Mouse (Mus musculus) E14TG2a.4 (cell line): ENCODE data around the gene Enpp7.

ENCODE experiments used
- H3K27me3 ChIP-seq: 2 replicates; pipeline ENCODE4 v1.6.1; 2014; ENCODE audit warnings: low read length, control low read depth; ENCODE audit not compliant: insufficient read depth
- H3K36me3 ChIP-seq: 2 replicates; pipeline ENCODE4 v1.6.1; 2014; ENCODE audit warnings: low read length, control low read depth; ENCODE audit not compliant: insufficient read depth
- H3K4me1 ChIP-seq: replicated peaks from 2 replicates; pipeline ENCODE4 v1.6.1; 2014; ENCODE audit warnings: low read depth, low read length, control low read depth
- H3K4me3 ChIP-seq: replicated peaks from 2 replicates; pipeline ENCODE4 v1.5.1; 2014; ENCODE audit warnings: mild to moderate bottlenecking, low read length
- H3K9me3 ChIP-seq: 2 replicates; pipeline ENCODE4 v1.6.1; 2014; ENCODE audit warnings: low read length, control low read depth
- CTCF ChIP-seq: conservative IDR thresholded peaks from 2 replicates; pipeline ENCODE4 v1.5.1; 2014; ENCODE audit warnings: low read length
- NANOG ChIP-seq: IDR thresholded peaks from 2 replicates; pipeline ENCODE4 v1.6.1; 2014; ENCODE audit warnings: borderline replicate concordance, low read length, mixed read lengths
- POU5F1 ChIP-seq: IDR thresholded peaks from 2 replicates; pipeline ENCODE4 v1.6.1; 2014; ENCODE audit warnings: low read length, borderline replicate concordance

Enpp7 gene

DNA sequence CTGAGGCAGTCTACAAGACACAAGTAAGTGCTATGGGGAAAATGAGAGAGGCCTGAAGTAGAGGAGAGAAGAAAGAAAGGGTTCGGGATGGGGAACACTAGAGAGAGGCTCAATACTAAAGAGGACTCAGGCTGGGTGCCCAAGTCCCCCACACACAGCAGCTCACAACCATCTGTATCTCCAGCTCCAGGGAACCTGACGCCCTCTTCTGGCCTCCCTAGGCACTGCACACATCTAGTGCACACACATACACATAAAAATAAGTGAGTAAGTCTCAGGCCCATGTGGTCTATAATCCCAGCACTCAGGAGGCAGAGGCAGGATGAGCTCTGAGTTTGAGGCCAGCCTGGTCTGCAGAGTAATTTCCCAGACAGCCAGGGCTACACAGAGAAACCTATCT, 12.9 kb downstream of the Enpp7 start:
- peaks cover 18% of the 10 kb centered on the region for H3K4me1 ChIP-seq
- H3K27me3 ChIP-seq: peaks cover 69% of the 10 kb centered on the region
- H3K4me3 ChIP-seq: no peak overlapping the region
- TF ChIP-seq CTCF (peak; percentile 62), NANOG (no peak), POU5F1 (no peak)
- no peaks in the 10 kb centered on the region for H3K36me3 ChIP-seq
- H3K9me3 ChIP-seq: no peaks in the 10 kb centered on the region

DNA sequence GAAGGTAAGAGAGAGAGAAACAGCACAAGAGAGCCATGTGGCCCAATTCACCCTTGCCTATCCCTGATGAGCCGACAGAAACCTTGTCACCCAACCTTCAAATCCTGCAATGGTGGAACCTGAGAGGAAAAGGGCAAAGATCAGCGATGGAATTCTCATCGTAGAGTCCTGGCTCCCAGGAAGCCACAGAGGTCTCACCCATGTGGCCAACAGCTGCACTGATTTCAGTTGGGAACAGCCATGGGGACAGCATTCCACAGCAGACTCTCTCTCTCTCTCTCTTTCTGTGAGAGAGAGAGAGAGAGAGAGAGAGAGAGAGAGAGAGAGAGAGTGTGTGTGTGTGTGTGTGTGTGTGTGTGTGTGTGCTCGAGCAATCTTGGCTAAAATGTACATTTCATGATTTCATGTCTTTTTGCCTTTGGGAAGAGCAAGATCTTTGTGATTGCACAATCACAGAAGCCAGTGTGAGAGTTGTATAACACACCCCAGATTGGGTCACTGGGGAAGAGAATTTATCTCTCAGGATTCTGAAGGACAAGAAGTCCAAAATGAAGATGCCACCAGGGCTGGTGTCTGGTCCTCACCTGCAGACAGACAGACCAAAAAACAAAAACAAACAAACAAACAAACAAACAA, 13.6 kb downstream of the Enpp7 start:
- TF ChIP-seq CTCF: no peak
- TF ChIP-seq NANOG: no peak
- TF ChIP-seq POU5F1: no peak
- Histone ChIP-seq H3K27me3 (peaks cover 63% of the 10 kb centered on the region), H3K4me1 (peaks cover 18% of the 10 kb centered on the region), H3K9me3 (no peaks in the 10 kb centered on the region), H3K4me3 (no peak overlapping the region), H3K36me3 (no peaks in the 10 kb centered on the region)

DNA sequence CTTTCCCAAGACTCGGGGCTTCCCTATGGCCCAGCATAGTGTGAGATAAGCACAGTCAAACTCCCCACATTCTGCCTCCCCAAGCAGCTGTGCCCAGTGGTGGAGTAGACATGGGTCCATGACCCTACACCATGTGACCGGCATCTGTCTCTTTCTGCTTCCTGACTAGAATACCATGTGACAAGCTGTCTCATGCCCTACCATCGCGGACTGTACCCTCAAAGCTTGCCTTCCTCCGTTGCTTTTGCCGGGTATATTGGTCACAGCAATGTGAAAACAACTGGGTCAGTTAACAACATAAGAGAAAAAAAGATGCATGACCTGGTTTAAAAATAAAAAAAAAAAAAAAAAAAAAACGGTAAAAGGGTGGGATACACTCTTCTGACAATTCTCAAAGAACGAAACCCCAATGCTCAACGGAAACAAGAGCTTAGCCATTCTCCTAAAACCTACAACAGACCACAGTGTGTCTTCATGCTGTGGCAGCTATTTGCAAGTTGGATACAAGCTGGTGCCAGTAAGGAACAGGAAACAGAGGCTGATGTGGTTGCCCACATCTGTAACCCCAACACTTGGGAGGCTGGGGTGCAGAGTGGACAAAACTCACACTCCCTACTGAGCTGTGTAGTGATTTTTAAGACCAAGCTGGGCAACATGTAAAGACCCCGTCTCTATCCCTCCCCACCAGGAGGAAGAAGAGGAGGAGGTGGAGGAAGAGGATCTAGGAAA, 17.7 kb downstream of the Enpp7 start:
- Histone ChIP-seq H3K27me3 (peaks cover 41% of the 10 kb centered on the region), H3K4me3 (no peak overlapping the region), H3K36me3 (no peaks in the 10 kb centered on the region), H3K9me3 (no peaks in the 10 kb centered on the region), H3K4me1 (peaks cover 21% of the 10 kb centered on the region)
- TF ChIP-seq NANOG (no peak), CTCF (no peak), POU5F1 (no peak)

DNA sequence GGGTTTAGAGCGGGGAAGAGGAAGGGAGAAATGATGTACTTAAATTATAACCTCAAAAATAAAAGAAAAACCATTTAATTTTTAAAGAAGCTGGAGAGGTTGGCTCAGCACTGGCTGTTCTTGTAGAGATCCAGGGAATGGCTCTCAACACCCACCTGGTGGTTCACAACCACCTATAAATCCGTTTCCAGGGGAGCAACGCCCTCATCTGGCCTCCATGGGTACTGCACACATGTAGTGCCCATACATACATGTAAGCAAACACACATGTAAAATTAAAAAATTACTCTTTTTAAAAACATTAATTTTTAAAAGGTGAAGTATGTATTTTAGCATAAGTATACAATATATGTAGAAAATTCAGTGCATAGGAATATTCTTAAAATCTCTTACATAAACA, 18.5 kb downstream of the Enpp7 start:
- TF ChIP-seq NANOG (no peak), CTCF (peak; percentile 66)
- peaks cover 21% of the 10 kb centered on the region for H3K4me1 ChIP-seq
- no peak overlapping the region for H3K4me3 ChIP-seq
- H3K36me3 ChIP-seq: no peaks in the 10 kb centered on the region
- H3K9me3 ChIP-seq: no peaks in the 10 kb centered on the region
- peaks cover 36% of the 10 kb centered on the region for H3K27me3 ChIP-seq

DNA sequence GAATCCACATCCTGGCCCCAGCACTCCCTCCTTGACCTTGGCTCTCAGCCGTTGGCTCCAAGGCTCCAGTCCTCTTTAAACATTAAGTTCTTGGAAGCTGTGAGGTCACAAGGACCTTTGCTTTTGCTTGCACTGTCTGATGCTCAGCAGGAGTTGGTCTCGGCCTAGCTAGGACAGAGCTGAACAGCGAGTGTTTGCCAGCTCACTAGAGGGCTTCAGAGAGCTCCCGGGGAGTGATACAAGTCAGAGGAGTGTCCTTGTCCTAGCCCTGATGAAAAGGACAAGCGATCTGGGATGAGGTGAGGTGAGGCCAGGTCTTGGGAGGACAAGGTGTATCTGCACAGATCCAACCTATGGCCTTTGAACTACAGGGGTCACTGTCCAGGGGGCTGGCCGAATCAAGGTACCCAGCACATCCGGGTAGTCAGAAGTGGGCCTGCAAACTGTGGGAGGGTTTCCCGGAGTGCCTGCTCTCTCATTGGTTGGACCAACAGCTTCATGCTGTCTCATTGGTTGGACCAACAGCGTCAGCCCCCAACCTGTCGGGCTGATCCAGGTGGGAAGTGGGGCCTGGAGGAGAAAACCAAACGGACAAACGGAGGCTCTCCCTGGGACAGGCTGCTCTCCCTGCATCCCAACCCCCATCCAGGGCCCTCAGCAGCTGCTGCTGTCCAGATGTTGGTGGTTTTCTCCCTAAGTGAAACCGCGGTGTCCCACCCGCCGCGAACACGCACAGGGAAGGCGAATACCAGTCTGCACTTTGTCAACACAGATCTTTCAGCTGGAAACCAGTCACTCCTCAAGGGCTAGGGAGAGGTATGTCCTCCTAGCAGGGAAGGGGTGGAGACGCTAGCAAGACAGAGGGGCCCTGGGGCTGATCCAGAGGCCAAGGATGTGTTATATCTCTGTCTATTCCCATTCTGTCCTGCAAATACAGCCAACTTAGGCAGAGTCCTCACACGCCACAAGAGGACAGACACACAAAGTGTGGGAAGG, 19.8 kb downstream of the Enpp7 start:
- H3K9me3 ChIP-seq: no peaks in the 10 kb centered on the region
- peaks cover 21% of the 10 kb centered on the region for H3K4me1 ChIP-seq
- H3K27me3 ChIP-seq: peaks cover 23% of the 10 kb centered on the region
- TF ChIP-seq NANOG: no peak
- TF ChIP-seq POU5F1: no peak
- no peak for TF ChIP-seq CTCF
- peak overlapping the region; percentile 74 for H3K4me3 ChIP-seq
- H3K36me3 ChIP-seq: no peaks in the 10 kb centered on the region

DNA sequence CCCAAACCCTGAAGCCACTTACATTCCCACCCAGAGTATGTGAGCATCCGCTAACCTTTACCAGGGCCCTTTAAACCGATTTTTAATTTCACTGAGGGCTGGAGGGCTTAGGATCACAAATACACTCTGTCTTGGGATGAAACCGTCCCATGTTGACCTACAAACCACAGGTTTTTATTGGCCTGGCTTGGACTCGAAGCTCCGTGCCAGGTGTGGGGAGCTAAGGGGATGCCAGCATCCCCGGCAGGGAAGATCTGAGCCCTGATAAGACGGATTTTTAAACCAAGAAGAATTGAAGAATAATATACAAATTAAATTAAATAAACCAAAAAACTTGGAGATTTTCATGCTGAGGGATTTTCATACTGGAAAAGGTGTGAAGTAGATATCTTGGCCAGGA, 26.5 kb downstream of the Enpp7 start:
- Histone ChIP-seq H3K9me3 (0 out of 2 replicates have a peak, but pooled peaks cover 3% of the 10 kb centered on the region), H3K4me1 (no peaks in the 10 kb centered on the region), H3K36me3 (no peaks in the 10 kb centered on the region), H3K27me3 (peaks cover 19% of the 10 kb centered on the region), H3K4me3 (no peak overlapping the region)
- TF ChIP-seq NANOG (no peak), POU5F1 (no peak), CTCF (no peak)

DNA sequence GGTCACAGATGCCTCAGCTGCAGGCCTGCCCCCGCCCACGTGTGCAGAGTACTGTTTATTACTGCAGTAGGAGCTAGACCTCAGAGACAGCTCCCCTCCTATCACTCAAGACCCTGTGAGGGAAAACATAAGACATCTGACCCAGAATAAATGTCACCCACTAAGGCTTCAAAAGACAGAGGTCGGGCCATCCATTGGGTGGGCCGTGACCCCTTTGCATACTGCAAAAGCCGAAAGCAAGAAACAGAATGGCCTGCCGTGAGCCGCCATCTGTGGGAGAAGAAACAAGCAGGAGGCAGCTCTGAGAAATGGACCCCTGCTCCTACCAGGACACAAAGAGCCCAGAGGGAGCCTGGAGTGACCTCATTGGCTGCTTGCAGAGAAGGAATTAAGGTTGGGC, 29.5 kb downstream of the Enpp7 start:
- Histone ChIP-seq H3K27me3 (peaks cover 48% of the 10 kb centered on the region), H3K36me3 (no peaks in the 10 kb centered on the region), H3K9me3 (0 out of 2 replicates have a peak, but pooled peaks cover 3% of the 10 kb centered on the region), H3K4me3 (no peak overlapping the region), H3K4me1 (peaks cover 7% of the 10 kb centered on the region; the same call in 1 of the 2 replicates)
- TF ChIP-seq POU5F1: no peak
- no peak for TF ChIP-seq NANOG
- TF ChIP-seq CTCF: no peak

DNA sequence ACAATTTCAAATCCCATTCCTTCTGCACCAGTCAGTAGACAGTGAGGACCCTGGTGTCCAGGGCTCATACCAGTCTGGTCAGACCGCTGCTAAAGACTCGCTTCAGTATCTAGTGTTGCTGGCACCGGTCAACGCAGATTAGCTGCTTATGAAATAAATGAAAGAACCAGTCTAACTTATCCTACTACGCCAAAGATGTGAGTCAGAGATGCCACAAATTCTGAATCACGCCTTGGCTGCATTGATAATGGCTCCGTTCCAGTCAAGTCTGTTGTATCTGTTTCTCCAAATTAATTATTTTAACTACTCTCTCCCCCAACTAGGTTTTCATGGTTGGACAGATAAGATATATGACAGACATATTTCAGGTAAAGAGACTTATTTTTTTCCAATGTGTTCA, 33.2 kb downstream of the Enpp7 start:
- Histone ChIP-seq H3K36me3 (peaks cover 15% of the 10 kb centered on the region), H3K9me3 (no peaks in the 10 kb centered on the region), H3K4me1 (peaks cover 30% of the 10 kb centered on the region), H3K4me3 (no peak overlapping the region), H3K27me3 (peaks cover 59% of the 10 kb centered on the region)
- no peak for TF ChIP-seq CTCF
